Mouse (Mus musculus) lung, adult 2 months (tissue): ENCODE data around the gene Fancg.

Source experiments
- CTCF ChIP-seq: fragments of 200-500 bp; IDR thresholded peaks from 2 replicates; pipeline ENCODE4 v1.5.1; 2011; ENCODE audit warnings: mild to moderate bottlenecking, low read length, control low read depth; ENCODE audit not compliant: insufficient read depth
- POLR2A ChIP-seq: fragments of 200-500 bp; IDR thresholded peaks from 2 replicates; pipeline ENCODE4 v1.6.1; 2011; ENCODE audit warnings: low read depth, mild to moderate bottlenecking, control low read depth, low read length, borderline replicate concordance; ENCODE audit errors: extremely low read depth

- no peak for TF ChIP-seq CTCF
- TF ChIP-seq POLR2A = no peak
Measured at GRCm38 (mm10) chr4:43018156-43018555, 7.8 kb upstream of the Fancg start.
